Mouse (Mus musculus) ES-Bruce4 (cell line): ENCODE results near the gene Lhpp. TPM values are rescaled to one million over a fixed set of nuclear protein-coding genes. Genes with fewer than 3 reads are reported as not detected.
"Not testable (repeated sequence)": the region's sequence is repeated elsewhere in the genome, so short reads cannot be mapped to it uniquely, and the experiment has no call there.

ENCODE experiments used
- H3K27ac ChIP-seq: 2 replicates; pipeline ENCODE4 v1.5.1; 2012; ENCODE audit warnings: low read length, inconsistent platforms; ENCODE audit not compliant: insufficient read depth
- H3K27me3 ChIP-seq: 2 replicates; pipeline ENCODE4 v1.6.1; 2012; ENCODE audit warnings: mild to moderate bottlenecking, low read length, inconsistent platforms; ENCODE audit not compliant: control insufficient read depth, poor library complexity, insufficient read depth, severe bottlenecking
- H3K36me3 ChIP-seq: 2 replicates; pipeline ENCODE4 v1.6.1; 2012; ENCODE audit warnings: inconsistent platforms, mild to moderate bottlenecking, low read length, moderate library complexity; ENCODE audit not compliant: control insufficient read depth, poor library complexity, insufficient read depth, severe bottlenecking
- H3K4me1 ChIP-seq: one replicate; pipeline ENCODE4 v1.8.1; 2011; ENCODE audit warnings: low read length; ENCODE audit not compliant: control insufficient read depth, insufficient read depth
- H3K4me3 ChIP-seq: 2 replicates; pipeline ENCODE4 v1.5.1; 2011; ENCODE audit warnings: low read depth, mild to moderate bottlenecking, low read length
- H3K9ac ChIP-seq: 2 replicates; pipeline ENCODE4 v1.6.1; 2012; ENCODE audit warnings: low read depth, mild to moderate bottlenecking, inconsistent platforms; ENCODE audit not compliant: poor library complexity, severe bottlenecking
- H3K9me3 ChIP-seq: replicated peaks from 2 replicates; pipeline ENCODE4 v1.6.1; 2012; ENCODE audit warnings: mild to moderate bottlenecking, low read length, inconsistent platforms; ENCODE audit not compliant: control insufficient read depth, poor library complexity, insufficient read depth, severe bottlenecking
- CTCF ChIP-seq: IDR thresholded peaks from one replicate; pipeline ENCODE4 v1.8.1; 2011; ENCODE audit warnings: low read depth, low read length
- EP300 ChIP-seq: IDR thresholded peaks from 2 replicates; pipeline ENCODE4 v1.6.1; 2011; ENCODE audit warnings: low read depth, low read length; ENCODE audit not compliant: insufficient read depth
- POLR2A ChIP-seq: IDR thresholded peaks from one replicate; pipeline ENCODE4 v1.8.1; 2011; ENCODE audit warnings: low read length; ENCODE audit not compliant: insufficient read depth
- polyA plus RNA-seq: library from polyadenylated mRNA; stranded (reverse); fragments of >200 nt; gene quantifications from 2 replicates; pipeline ENCODE4 v1.2.4, GENCODE M21; 2011; ENCODE audit warnings: low read depth; ENCODE audit not compliant: missing spikeins, insufficient read depth, insufficient read length

Lhpp gene
- polyA plus RNA-seq, 1 experiment: 5.6 TPM

DNA sequence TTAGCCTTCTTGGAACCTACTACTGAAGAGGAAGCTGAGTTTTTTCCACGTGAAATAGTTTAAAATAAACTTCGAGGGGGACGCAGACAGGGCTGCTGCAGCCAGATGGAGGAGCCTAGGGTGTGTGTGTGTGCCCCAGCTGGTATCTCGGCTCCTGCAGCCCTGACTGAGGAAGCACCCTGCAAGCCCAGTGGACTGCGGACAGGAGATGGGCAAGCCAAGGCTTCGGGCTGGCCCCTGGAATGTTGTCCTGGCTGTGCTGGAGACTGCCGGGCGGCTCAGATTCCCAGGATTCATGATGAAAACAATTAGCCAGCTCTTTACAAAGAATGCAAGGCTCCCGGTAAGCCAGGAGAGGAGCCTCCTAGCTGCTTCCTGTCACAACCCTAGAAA is 47.6 kb downstream of the Lhpp start:
- Histone ChIP-seq H3K36me3 (no peaks in the 10 kb centered on the region), H3K27me3 (no peaks in the 10 kb centered on the region), H3K4me1 (no peaks in the 10 kb centered on the region), H3K9ac (no peak overlapping the region), H3K9me3 (no peaks in the 10 kb centered on the region), H3K27ac (no peak overlapping the region), H3K4me3 (no peak overlapping the region)
- no peak for TF ChIP-seq POLR2A
- TF ChIP-seq CTCF: no peak
- TF ChIP-seq EP300: no peak

DNA sequence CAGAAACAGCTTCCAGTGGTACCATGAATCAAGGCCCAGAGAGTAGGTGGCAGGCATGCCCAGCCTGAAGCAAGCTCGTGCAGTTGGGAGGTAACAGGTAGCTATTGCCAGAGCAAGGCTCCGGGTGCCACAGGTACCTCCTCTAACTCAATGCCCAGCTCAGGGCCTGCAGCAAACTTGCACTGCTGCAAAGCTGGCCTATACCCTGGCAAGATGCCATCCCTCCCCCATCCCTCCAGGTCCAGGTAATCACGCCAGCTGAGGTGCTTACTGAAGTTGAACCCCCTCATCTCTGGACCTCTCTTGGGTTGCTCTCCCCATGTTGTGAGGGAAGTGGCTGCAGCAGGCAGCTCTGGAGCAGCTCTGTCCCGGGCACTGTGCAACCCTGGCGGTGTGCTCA is 48.2 kb downstream of the Lhpp start:
- H3K4me1 ChIP-seq: no peaks in the 10 kb centered on the region
- TF ChIP-seq CTCF (no peak), EP300 (no peak), POLR2A (no peak)
- no peaks in the 10 kb centered on the region for H3K36me3 ChIP-seq
- no peaks in the 10 kb centered on the region for H3K9me3 ChIP-seq
- H3K27ac ChIP-seq: no peak overlapping the region
- H3K4me3 ChIP-seq: no peak overlapping the region
- H3K9ac ChIP-seq: no peak overlapping the region
- H3K27me3 ChIP-seq: no peaks in the 10 kb centered on the region

DNA sequence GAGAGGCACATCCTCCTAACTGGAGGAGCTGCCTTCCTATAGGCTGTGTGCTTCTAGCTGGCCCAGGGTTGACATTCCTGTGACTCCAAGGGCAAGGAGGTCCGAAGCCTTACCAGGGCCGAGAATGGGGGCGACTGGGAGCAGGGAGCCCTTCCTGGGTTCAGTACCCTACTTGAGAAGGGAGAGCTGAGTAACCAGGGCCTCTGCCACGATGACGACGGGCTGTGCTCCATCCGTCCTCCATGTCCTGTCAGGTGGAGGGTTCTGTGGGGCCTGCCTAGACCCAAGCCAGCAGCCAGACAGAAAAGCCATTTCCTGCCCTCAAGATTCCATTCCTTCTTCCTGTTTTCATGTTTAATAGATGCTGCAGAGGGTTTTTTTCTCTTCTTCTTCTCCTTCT is 49.2 kb downstream of the Lhpp start:
- Histone ChIP-seq H3K27me3 (no peaks in the 10 kb centered on the region), H3K4me1 (no peaks in the 10 kb centered on the region), H3K36me3 (no peaks in the 10 kb centered on the region), H3K27ac (no peak overlapping the region), H3K4me3 (no peak overlapping the region), H3K9ac (no peak overlapping the region), H3K9me3 (no peaks in the 10 kb centered on the region)
- TF ChIP-seq CTCF (no peak), POLR2A (no peak), EP300 (no peak)

DNA sequence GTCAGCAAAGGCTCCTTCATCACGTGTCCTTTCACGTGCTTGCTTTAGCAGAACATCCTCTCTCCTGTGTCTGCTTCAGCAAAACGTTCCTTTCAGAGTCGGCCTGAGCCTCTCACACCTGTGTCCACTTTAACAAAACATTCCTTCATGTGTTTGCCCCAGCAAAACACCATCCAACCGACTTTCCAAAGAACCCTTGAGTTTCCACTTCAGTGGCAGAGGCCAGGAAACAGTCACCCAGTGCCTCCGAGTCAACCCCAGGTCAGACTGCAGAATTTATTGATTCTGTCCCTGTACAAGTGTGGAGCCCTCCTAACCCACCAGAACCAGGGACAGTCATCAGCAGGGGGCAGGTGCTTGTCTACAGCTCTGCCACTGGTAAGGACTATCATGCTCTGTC is 52.4 kb downstream of the Lhpp start:
- not testable (repeated sequence) for H3K4me3 ChIP-seq, H3K27me3 ChIP-seq, H3K9me3 ChIP-seq, H3K27ac ChIP-seq, H3K4me1 ChIP-seq, H3K36me3 ChIP-seq, H3K9ac ChIP-seq

DNA sequence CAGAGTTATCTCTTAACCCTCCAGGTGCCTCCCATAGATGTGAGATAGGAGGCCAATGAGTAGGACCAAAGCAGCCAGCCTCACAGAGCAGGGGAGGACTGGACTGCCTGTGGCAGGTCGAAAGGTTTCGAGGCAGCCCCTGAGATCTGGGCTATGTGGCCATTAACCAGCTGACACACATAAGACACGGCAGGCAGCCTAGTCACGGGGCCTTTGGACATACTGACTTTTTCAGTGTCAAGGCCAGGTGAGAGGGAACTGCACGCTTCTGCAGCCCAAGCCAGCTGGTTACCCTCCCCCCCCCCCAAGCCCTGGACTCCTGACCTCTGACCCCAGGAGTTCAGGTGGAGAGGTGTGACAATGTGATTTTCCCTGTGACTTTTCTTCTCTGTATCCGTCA is 54.4 kb downstream of the Lhpp start:
- Histone ChIP-seq H3K9ac (no peak overlapping the region), H3K27me3 (no peaks in the 10 kb centered on the region), H3K4me1 (no peaks in the 10 kb centered on the region), H3K9me3 (no peaks in the 10 kb centered on the region), H3K36me3 (no peaks in the 10 kb centered on the region), H3K4me3 (no peak overlapping the region), H3K27ac (no peak overlapping the region)
- TF ChIP-seq POLR2A (no peak), CTCF (no peak), EP300 (no peak)

DNA sequence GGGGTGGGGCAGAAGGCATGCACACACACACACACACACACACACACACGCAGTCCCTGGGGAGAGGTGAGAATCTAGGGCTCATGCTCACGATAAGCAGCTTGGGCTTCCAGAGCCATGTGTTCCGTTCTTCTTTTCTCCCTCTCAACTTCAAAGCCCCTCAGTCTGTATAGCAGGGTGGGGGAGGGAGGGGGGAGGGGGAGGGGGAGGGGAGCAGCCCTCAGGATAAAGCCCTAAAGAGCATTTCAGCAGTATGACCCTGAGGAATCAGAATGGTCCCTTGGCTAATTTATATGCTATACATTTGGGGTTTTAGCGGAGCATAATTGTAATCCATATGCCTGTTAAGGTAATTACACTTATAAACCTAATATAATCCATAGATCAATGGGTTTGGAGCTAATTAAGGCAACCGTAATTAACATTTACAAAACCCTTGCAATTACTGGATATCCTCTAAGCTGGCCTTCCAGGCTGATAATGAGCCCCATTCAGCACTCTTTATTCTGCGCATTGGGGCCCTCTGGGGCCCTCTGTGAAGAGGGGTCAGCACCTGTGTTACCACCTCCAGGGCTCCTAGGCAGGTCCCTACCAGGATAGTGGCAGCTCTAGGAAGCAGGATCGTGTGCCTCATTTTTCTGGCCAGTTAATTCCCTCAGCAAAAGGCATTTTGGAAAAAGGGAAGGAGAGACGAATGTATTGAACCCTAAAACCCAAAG is 55.4 kb downstream of the Lhpp start:
- Histone ChIP-seq H3K9me3 (no peaks in the 10 kb centered on the region), H3K4me3 (no peak overlapping the region), H3K9ac (no peak overlapping the region), H3K4me1 (no peaks in the 10 kb centered on the region), H3K27me3 (no peaks in the 10 kb centered on the region), H3K36me3 (no peaks in the 10 kb centered on the region), H3K27ac (no peak overlapping the region)
- TF ChIP-seq CTCF (no peak), EP300 (no peak), POLR2A (no peak)

DNA sequence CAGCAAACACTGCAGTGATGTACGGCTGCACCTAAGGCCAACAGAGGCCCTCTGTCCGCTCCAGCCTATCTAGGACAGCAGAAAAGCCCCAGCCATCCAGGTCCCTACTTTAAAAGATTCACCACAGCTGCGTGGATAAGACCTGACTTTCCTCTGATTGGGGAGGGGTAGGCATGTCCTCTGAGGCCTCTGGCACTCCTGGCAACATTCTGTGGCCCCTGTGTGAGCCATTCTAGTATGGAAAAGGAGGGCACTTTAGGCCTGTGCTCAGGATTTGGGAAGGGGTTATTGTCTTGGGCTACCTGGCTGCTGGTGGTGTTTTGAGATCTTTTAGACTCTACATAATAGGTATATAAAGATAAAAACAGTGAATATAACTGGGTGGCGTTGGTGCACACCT is 56.1 kb downstream of the Lhpp start:
- TF ChIP-seq POLR2A: no peak
- no peak for TF ChIP-seq CTCF
- no peak for TF ChIP-seq EP300
- Histone ChIP-seq H3K9me3 (no peaks in the 10 kb centered on the region), H3K4me1 (no peaks in the 10 kb centered on the region), H3K9ac (no peak overlapping the region), H3K36me3 (no peaks in the 10 kb centered on the region), H3K27ac (no peak overlapping the region), H3K4me3 (no peak overlapping the region), H3K27me3 (no peaks in the 10 kb centered on the region)
